Mouse (Mus musculus) midbrain, embryonic 13.5 days (tissue): ENCODE data around the gene Myrf. TPM values are rescaled to one million over a fixed set of nuclear protein-coding genes. Genes with fewer than 3 reads are reported as not detected.

Experiments
- ATAC-seq: fragments of 200-750 bp; cut with Nextera tagmentation; 2 replicates; pipeline ENCODE4 v1.8.0; 2017; ENCODE audit warnings: mild to moderate bottlenecking, moderate TSS enrichment, moderate library complexity
- H3K27ac ChIP-seq: fragments of 300-500 bp; sonication (generic); 2 replicates; pipeline ENCODE4 v1.5.1; 2015; ENCODE audit warnings: inconsistent platforms, mild to moderate bottlenecking, moderate library complexity
- H3K27me3 ChIP-seq: fragments of 300-500 bp; sonication (generic); 2 replicates; pipeline ENCODE4 v1.6.1; 2015; ENCODE audit warnings: mild to moderate bottlenecking, inconsistent platforms
- H3K36me3 ChIP-seq: fragments of 300-500 bp; sonication (generic); 2 replicates; pipeline ENCODE4 v1.6.1; 2015; ENCODE audit warnings: mild to moderate bottlenecking, inconsistent platforms
- H3K4me1 ChIP-seq: fragments of 300-500 bp; sonication (generic); replicated peaks from 2 replicates; pipeline ENCODE4 v1.6.1; 2015; ENCODE audit warnings: inconsistent platforms
- H3K4me2 ChIP-seq: fragments of 300-500 bp; sonication (generic); replicated peaks from 2 replicates; pipeline ENCODE4 v1.6.1; 2015; ENCODE audit warnings: moderate library complexity, mild to moderate bottlenecking, inconsistent platforms
- H3K4me3 ChIP-seq: fragments of 300-500 bp; sonication (generic); replicated peaks from 2 replicates; pipeline ENCODE4 v1.5.1; 2015; ENCODE audit warnings: mild to moderate bottlenecking, inconsistent platforms
- H3K9ac ChIP-seq: fragments of 300-500 bp; sonication (generic); replicated peaks from 2 replicates; pipeline ENCODE4 v1.6.1; 2015; ENCODE audit warnings: mild to moderate bottlenecking, inconsistent platforms
- H3K9me3 ChIP-seq: fragments of 300-500 bp; sonication (generic); 2 replicates; pipeline ENCODE4 v1.6.1; 2016; ENCODE audit warnings: mild to moderate bottlenecking, inconsistent platforms
- WGBS: fragments of 180-500 bp; shearing (Covaris S2); methylation state at CpG from one replicate; pipeline ENCODE4 v1.1.7; 2015; 5-methylcytosine and 5-hydroxymethylcytosine counted together
- polyA plus RNA-seq: library from polyadenylated mRNA; unstranded; fragments of >200 nt; fragmentation: Nextera tagmentation; extraction: Ambion mirVana; gene quantifications from 2 replicates; pipeline ENCODE4 v1.2.1, GENCODE M21; 2015

The Myrf gene
- 0.58 and 0.77 TPM in 2 replicates for polyA plus RNA-seq

DNA sequence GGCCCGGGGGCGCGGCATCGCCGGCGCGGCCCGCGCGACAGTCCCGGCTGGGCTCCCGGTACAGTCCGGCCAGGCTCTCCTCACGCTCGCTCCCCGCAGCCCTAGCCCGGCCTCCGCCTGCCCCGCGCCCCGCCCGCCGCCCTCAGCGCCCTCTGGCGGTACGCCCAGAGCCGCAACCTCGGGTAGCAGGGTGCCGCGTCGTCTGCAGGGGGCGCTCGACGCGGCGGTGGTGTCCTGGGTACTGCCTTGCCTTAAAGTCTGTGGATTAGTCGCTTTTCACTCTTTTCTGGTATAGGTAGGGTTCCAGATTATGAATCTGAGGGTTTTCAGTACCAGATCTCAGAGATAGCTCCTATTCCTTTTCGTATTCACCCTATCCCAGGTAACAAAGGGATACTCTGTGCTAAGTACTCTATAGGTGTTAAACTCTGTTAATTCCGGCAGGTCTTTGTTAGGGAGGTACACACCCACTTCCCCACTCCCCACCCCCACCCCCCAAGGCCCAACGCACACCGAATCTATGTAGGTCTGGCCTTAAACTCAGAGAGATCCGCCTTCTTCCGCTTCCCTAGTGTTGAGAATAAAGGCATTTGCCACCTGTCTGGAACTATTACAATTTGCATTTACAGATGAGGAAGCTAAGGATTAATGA lies at the start of gene Myrf:
TSS of gene Myrf (minus strand) at position 95 of the 652 bp plus-strand sequence.
- Histone ChIP-seq H3K4me1 (peaks cover 19% of the 10 kb centered on the region), H3K36me3 (no peaks in the 10 kb centered on the region), H3K4me3 (peak within 1 kb of the TSS; percentile 37), H3K9me3 (no peaks in the 10 kb centered on the region), H3K4me2 (peak within 1 kb of the TSS; percentile 57), H3K27ac (no peak within 1 kb of the TSS), H3K9ac (peak within 1 kb of the TSS; percentile 40), H3K27me3 (peaks cover 25% of the 10 kb centered on the region)
- ATAC-seq = peak; percentile 81
- WGBS = 8% methylated on average over 43 of the region's 43 CpGs

DNA sequence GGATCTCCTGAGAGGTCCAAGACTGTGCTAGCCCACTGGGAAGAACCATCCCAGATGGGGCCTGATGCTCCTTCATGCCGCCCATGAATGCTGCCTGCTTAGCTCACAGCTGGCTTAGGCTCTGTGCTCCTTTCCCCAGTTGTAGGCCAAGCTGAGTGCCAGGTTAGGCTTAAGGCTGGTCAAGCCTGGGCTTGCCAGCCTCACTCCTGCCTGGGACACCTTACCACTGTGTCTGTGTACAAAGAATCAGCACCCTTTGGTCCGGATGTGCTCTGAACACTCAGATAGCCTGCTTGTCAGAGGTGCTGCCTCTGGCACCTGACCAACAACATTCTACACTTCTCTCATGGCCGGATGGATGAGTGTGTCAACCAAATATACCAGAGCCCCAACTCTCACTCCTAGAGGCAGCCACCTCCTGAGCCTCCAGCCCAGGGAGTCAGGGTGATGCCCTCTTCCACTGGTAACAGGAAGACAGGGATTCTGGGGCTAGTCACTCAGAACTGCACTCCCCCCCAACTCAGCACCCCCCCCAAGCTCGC lies 49.1 kb upstream of the Myrf start:
- Histone ChIP-seq H3K36me3 (no peaks in the 10 kb centered on the region), H3K9me3 (no peaks in the 10 kb centered on the region), H3K4me2 (no peak overlapping the region), H3K4me1 (peaks cover 10% of the 10 kb centered on the region), H3K4me3 (no peak overlapping the region), H3K27ac (no peak overlapping the region), H3K9ac (no peak overlapping the region), H3K27me3 (no peaks in the 10 kb centered on the region)
- WGBS = 85% methylated on average over 4 of the region's 4 CpGs
- ATAC-seq = no peak

DNA sequence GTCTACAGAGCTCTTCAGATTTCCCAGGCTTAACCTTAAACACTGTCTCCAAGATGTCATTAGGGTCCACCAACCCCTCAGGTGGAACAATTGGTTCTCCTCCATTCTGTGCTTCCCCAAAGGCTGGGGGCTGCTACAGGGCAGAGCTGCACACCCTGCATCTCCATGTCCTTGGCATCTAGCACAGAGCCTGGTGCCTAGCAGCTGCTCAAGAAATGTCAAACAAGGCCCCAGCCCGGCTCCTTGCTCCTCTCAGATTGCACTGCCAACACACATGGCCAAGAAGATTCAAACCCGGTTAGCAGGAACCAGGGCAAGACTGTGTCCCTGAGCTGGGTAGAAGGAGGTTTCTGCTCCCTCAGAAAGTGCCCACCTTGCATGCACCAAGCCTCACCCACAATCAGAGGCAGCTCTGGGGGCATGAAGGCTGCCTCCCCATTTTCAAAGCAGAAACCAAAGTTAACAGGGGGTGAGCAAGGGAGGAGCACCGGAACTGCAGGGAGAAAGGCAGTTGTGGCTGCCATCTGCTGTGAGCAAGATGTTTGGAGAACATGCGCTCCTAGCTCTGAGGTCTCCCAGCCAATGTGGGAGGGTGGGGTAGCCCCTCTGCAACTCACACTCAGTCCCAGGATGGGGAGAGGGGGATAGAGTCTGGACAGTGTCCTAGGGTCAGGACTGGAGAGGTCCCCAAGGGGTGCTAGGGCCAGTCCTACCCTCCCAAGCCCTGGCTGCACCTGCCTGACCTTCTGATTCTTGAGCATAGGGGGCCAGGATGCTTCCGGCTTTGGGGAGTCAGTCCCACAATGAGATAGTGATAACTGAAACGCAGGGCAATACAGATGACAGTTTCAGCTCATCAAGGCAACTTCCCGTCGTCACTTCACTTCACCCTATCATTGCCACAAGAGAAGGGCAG lies 47.8 kb upstream of the Myrf start:
- no peaks in the 10 kb centered on the region for H3K9me3 ChIP-seq
- H3K9ac ChIP-seq = no peak overlapping the region
- H3K36me3 ChIP-seq = no peaks in the 10 kb centered on the region
- WGBS = 85% methylated on average over 8 of the region's 8 CpGs
- ATAC-seq = no peak
- no peak overlapping the region for H3K27ac ChIP-seq
- 0 out of 2 replicates have a peak, but pooled peaks cover 3% of the 10 kb centered on the region for H3K4me1 ChIP-seq
- H3K4me2 ChIP-seq = no peak overlapping the region
- H3K27me3 ChIP-seq = no peaks in the 10 kb centered on the region
- H3K4me3 ChIP-seq = no peak overlapping the region

DNA sequence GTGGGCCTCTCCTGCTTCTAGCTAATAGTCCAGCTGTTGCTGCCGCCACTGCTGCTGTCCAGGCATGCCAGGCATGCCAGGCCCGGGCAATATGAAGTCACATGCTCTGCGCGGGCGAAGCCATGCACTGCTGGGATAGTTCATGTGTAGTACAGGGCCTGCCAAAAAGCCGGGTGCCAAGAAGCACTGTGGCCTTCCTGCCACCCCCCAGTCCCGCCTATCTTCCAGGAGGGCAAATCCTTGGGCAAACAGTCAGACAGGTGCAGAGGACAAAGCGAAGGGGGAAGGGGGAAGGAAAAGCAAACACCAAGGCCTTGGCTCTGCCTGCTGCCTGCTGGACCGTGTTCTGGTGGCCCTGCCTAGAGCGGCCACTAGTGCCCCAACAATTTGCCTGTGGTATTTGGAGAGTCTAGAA lies 45.9 kb upstream of the Myrf start:
- Histone ChIP-seq H3K27me3 (no peaks in the 10 kb centered on the region), H3K27ac (no peak overlapping the region), H3K36me3 (no peaks in the 10 kb centered on the region), H3K4me3 (no peak overlapping the region), H3K9ac (no peak overlapping the region), H3K9me3 (no peaks in the 10 kb centered on the region), H3K4me1 (0 out of 2 replicates have a peak, but pooled peaks cover 3% of the 10 kb centered on the region), H3K4me2 (no peak overlapping the region)
- WGBS = 82% methylated on average over 10 of the region's 10 CpGs
- ATAC-seq = no peak

DNA sequence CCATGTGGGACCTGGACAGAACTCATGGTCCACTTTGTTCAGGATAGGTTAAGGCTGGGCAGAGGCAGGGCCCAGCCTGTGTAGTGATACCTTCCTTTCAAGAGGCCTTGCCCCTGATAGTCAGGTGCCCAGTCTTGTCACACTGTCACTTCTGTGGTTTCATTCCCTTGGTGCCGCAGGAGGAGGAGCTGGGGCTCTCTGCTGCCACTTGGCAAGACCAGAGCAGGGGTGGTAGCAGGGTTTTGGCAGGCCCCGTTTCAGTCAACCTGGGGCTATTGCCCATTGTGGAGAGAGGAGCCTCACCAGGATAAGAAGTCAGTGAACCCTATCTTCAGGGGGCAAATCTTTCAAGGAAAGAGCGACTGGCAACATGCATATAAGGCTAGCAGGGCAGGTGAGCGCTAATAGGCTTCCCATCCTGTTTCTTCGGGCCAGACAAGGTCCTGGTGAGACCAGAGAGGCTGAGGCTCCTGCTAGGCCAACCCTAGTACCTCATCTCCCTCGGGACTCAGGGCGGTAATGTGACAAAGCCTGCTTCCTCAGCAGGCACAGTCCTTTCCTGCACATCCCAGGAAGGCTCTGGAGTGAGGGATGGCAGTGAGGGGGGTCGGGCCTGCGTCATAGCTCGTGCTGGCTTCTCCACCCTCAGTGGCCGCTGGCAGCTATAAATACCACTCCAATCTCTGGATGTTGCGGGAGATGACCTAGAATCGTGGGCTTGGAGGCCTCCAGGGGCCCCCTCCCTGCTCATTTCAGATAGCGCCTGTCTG lies 40.4 kb upstream of the Myrf start:
- ATAC-seq = no peak
- Histone ChIP-seq H3K4me2 (no peak overlapping the region), H3K9me3 (no peaks in the 10 kb centered on the region), H3K36me3 (no peaks in the 10 kb centered on the region), H3K27ac (no peak overlapping the region), H3K4me1 (peaks cover 28% of the 10 kb centered on the region), H3K9ac (no peak overlapping the region), H3K27me3 (0 out of 2 replicates have a peak, but pooled peaks cover 10% of the 10 kb centered on the region), H3K4me3 (no peak overlapping the region)
- 76% methylated on average over 14 of the region's 14 CpGs for WGBS

DNA sequence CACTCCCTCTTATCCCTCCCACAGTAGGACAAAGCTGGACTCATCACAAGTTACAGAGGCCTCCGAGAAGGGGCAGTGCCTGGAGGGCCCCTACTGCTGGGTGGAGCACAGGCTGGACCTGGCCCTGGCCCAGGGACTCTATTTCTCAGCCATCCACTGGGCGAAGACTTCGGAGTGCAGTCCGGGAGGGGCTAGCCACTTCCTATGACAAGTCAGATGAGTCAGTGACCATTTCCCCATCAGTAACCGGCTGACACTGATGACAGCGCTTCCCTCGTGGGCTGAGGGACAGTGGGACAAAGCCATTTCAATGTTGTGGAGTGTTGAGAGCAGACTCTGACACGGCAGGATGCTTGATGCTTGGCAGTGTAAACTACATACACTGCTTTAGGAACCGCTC lies 39.1 kb upstream of the Myrf start:
- Histone ChIP-seq H3K9ac (no peak overlapping the region), H3K4me1 (peaks cover 28% of the 10 kb centered on the region), H3K4me3 (no peak overlapping the region), H3K36me3 (no peaks in the 10 kb centered on the region), H3K9me3 (no peaks in the 10 kb centered on the region), H3K27me3 (0 out of 2 replicates have a peak, but pooled peaks cover 18% of the 10 kb centered on the region), H3K27ac (no peak overlapping the region), H3K4me2 (no peak overlapping the region)
- no peak for ATAC-seq
- 90% methylated on average over 9 of the region's 9 CpGs for WGBS

DNA sequence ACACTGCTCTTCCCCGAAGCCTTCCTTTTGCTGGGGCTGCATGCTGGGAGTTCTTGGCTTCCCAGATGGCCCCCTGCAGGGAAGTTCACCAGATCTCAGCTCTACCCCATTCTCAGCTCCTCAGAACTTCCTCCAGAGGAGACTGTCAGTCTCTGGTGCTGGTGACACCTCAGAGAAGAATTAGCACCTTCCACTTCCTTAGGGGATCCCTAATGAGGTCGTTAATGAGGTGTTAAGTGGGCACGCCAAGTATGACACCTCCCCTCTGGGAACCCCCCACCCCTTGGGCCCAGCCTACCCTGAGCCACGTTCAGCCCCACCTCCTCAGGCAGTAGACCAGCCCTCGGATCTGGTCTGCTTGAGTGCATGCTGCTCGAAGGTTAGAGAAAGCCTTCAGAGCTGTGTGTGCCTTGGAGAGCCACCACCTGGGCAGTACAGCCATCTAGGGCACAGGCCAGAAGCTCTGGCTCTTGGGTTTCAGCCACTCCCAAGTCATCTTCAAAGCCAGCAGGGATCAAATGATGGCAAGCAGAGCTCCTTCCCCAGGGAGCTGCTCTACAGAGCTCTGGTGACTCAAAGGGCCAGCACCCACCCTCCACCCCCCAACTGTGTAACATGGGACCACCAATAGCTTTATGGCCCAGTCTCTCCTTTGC lies 38.2 kb upstream of the Myrf start:
- Histone ChIP-seq H3K9me3 (no peaks in the 10 kb centered on the region), H3K27ac (no peak overlapping the region), H3K4me1 (peaks cover 32% of the 10 kb centered on the region), H3K4me2 (no peak overlapping the region), H3K27me3 (0 out of 2 replicates have a peak, but pooled peaks cover 18% of the 10 kb centered on the region), H3K4me3 (no peak overlapping the region), H3K9ac (no peak overlapping the region), H3K36me3 (no peaks in the 10 kb centered on the region)
- WGBS = 33% methylated on average over 6 of the region's 6 CpGs
- ATAC-seq = 0 out of 2 replicates have a peak, but pooled peaks have one; percentile 24

DNA sequence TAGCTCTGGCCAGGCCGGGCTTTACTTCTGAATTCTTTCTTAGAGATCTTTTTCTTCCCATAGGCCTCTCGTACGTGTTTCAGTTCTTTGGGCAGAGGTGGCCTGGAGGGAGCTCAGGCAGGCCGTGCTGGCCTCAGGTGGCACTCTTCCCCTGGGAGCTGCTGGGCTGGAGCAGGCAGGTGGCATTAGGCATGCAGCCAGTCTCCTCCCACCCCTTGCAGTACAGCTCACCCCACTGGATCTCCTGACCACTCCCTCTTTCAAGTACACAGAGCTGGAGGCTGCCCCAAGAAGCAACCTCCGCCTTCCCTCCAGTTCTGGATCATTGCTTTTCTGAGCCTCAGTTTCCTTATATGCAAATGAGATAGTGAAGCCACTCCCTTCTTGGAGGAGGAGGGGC lies 37.2 kb upstream of the Myrf start:
- Histone ChIP-seq H3K9ac (no peak overlapping the region), H3K4me3 (no peak overlapping the region), H3K27ac (peak overlapping the region; percentile 41; the same call in 1 of the 2 replicates), H3K4me1 (peaks cover 43% of the 10 kb centered on the region), H3K9me3 (no peaks in the 10 kb centered on the region), H3K4me2 (peak overlapping the region; percentile 17; the same call in 1 of the 2 replicates), H3K27me3 (0 out of 2 replicates have a peak, but pooled peaks cover 18% of the 10 kb centered on the region), H3K36me3 (no peaks in the 10 kb centered on the region)
- 13% methylated on average over 5 of the region's 5 CpGs for WGBS
- ATAC-seq = peak; percentile 16

DNA sequence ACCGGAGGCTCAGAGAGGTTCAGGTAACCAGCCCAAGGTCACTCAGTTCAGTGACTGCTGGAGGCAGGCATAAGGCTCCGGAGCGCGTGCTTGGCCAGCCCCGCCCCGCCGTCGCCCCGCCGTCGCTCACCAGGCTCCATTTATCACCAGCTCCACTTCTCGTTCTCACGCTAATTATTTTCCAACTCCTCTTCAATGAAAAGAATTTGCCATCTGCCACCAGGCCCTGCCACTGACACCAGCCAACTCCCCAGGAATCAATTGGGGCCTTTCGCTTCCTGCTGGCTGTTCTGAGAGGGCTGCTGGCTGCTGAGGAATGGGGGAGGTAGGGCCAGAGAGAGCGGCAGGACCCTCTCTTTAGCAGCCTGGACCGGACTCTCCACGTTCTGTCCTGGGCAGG lies 36.8 kb upstream of the Myrf start:
- peak; percentile 51 for ATAC-seq
- Histone ChIP-seq H3K27ac (peak overlapping the region; percentile 41; the same call in 1 of the 2 replicates), H3K4me3 (no peak overlapping the region), H3K36me3 (no peaks in the 10 kb centered on the region), H3K27me3 (0 out of 2 replicates have a peak, but pooled peaks cover 18% of the 10 kb centered on the region), H3K9me3 (no peaks in the 10 kb centered on the region), H3K4me2 (peak overlapping the region; percentile 17; the same call in 1 of the 2 replicates), H3K9ac (no peak overlapping the region), H3K4me1 (peaks cover 47% of the 10 kb centered on the region)
- 2% methylated on average over 17 of the region's 17 CpGs for WGBS

DNA sequence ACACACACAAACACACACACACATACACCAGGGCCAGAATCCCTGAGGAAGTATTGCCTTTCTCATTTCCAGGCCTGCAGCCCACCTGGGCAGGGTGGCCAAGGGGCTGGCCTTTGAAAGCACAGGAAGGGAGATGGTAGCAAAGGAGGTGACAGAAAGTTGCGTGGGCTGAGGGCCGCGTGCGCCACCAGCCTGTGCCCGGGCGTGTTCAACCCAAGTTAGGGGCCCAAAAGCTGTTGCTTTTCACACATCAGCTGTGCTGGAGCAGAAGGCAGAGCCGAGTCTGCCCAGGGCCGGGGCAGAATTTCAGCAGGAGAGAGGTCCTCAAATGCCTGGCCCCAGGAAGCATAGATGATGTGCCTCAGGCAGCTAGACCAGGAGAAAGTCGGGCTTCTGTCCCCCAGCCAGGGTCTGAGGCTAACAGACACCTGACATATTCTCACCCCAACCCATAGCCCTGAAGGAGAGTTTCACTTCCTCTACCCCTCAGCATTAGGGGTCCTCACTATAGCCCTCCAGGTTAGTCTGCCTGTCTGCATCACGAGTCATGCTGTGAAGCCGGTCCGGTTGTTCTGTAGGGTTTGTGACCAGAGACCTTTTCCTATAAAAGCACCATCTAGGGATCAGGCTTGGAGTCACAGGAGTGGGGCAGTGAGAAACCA lies 36.1 kb upstream of the Myrf start:
- Histone ChIP-seq H3K4me1 (peaks cover 50% of the 10 kb centered on the region), H3K4me2 (no peak overlapping the region), H3K27ac (no peak overlapping the region), H3K36me3 (no peaks in the 10 kb centered on the region), H3K27me3 (0 out of 2 replicates have a peak, but pooled peaks cover 18% of the 10 kb centered on the region), H3K9ac (no peak overlapping the region), H3K9me3 (no peaks in the 10 kb centered on the region), H3K4me3 (no peak overlapping the region)
- no peak for ATAC-seq
- whole genome bisulfite sequencing = 72% methylated on average over 12 of the region's 12 CpGs
